Mouse (Mus musculus): ENCODE measurements around the gene Kif1b. TPM values are rescaled to one million over a fixed set of nuclear protein-coding genes. Genes with fewer than 3 reads are reported as not detected.
"Not testable (repeated sequence)": the region's sequence is repeated elsewhere in the genome, so short reads cannot be mapped to it uniquely, and the experiment has no call there.

Kif1b gene
- total RNA-seq, 2 experiments from 2014 or later, result 221 to 265 TPM

- intact Hi-C loops (cut with DNase I; ENCODE audit: low total_unique reads), result no loop called here
- no peak for DNase-seq
Observed at GRCm38 (mm10) chr4:149188563-149188962, 118.9 kb downstream of the Kif1b start.

GRCm38 (mm10) chr4:149182755-149183154 lies 124.7 kb downstream of the Kif1b start:
- intact Hi-C loops (cut with DNase I; ENCODE audit: low total_unique reads), result loop anchor here (5.0 kb wide), 1 partner anchor 35 kb away; no protein-coding TSS in a partner anchor
- DNase-seq, result no peak

GRCm38 (mm10) chr4:149182192-149182591 lies 125.3 kb downstream of the Kif1b start:
- intact Hi-C loops (cut with DNase I; ENCODE audit: low total_unique reads), result loop anchor here (5.0 kb wide), 1 partner anchor 35 kb away; no protein-coding TSS in a partner anchor
- DNase-seq, result peak; percentile 28

GRCm38 (mm10) chr4:149179573-149179972 lies 127.9 kb downstream of the Kif1b start:
- no peak for DNase-seq
- intact Hi-C loops (cut with DNase I; ENCODE audit: low total_unique reads), result no loop called here

- intact Hi-C loops (cut with DNase I; ENCODE audit: low total_unique reads), result no loop called here
- DNase-seq, result no peak
Observed at GRCm38 (mm10) chr4:149179160-149179559, 128.3 kb downstream of the Kif1b start.

- intact Hi-C loops (cut with DNase I; ENCODE audit: low total_unique reads), result no loop called here
- no peak for DNase-seq
Observed at GRCm38 (mm10) chr4:149178328-149178727, 129.2 kb downstream of the Kif1b start.

- DNase-seq, result no peak
- intact Hi-C loops (cut with DNase I; ENCODE audit: low total_unique reads), result no loop called here
Observed at GRCm38 (mm10) chr4:149177046-149177445, 130.4 kb downstream of the Kif1b start.

GRCm38 (mm10) chr4:149176645-149177044 lies 130.8 kb downstream of the Kif1b start:
- DNase-seq, result no peak
- intact Hi-C loops (cut with DNase I; ENCODE audit: low total_unique reads), result no loop called here

GRCm38 (mm10) chr4:149173661-149174060 lies 133.8 kb downstream of the Kif1b start:
- intact Hi-C loops (cut with DNase I; ENCODE audit: low total_unique reads), result no loop called here
- DNase-seq, result no peak

GRCm38 (mm10) chr4:149172666-149173065 lies 134.8 kb downstream of the Kif1b start:
- peak; percentile 76 for DNase-seq
- intact Hi-C loops (cut with DNase I; ENCODE audit: low total_unique reads), result no loop called here

- DNase-seq, result peak; percentile 71
- intact Hi-C loops (cut with DNase I; ENCODE audit: low total_unique reads), result no loop called here
Observed at GRCm38 (mm10) chr4:149172083-149172482, 135.4 kb downstream of the Kif1b start.

GRCm38 (mm10) chr4:149171581-149171981 lies 135.9 kb downstream of the Kif1b start:
- intact Hi-C loops (cut with DNase I; ENCODE audit: low total_unique reads), result no loop called here
- peak; percentile 32 for DNase-seq

- intact Hi-C loops (cut with DNase I; ENCODE audit: low total_unique reads), result no loop called here
- no peak for DNase-seq
Observed at GRCm38 (mm10) chr4:149170394-149170931, 137.0 kb downstream of the Kif1b start.

GRCm38 (mm10) chr4:149169926-149170325 lies 137.6 kb downstream of the Kif1b start:
- not testable (repeated sequence) for DNase-seq
- intact Hi-C loops (cut with DNase I; ENCODE audit: low total_unique reads), result loop anchor here (10.0 kb wide), 1 partner anchor 165 kb away; no protein-coding TSS in a partner anchor

GRCm38 (mm10) chr4:149168016-149168415 lies 139.5 kb downstream of the Kif1b start:
- DNase-seq, result no peak
- intact Hi-C loops (cut with DNase I; ENCODE audit: low total_unique reads), result loop anchor here (10.0 kb wide), 1 partner anchor 167 kb away; no protein-coding TSS in a partner anchor

GRCm38 (mm10) chr4:149166957-149167611 lies 140.4 kb downstream of the Kif1b start:
- no peak for DNase-seq
- intact Hi-C loops (cut with DNase I; ENCODE audit: low total_unique reads), result loop anchor here (10.0 kb wide), 1 partner anchor 168 kb away; no protein-coding TSS in a partner anchor

GRCm38 (mm10) chr4:149166215-149166946 lies 141.1 kb downstream of the Kif1b start, which contains the start of gene Pgd:
TSS of gene Pgd (minus strand) at chr4:149166771.
- intact Hi-C loops (cut with DNase I; ENCODE audit: low total_unique reads), result loop anchor here (10.0 kb wide), 1 partner anchor 168 kb away; no protein-coding TSS in a partner anchor
- peak; percentile 97 for DNase-seq

- intact Hi-C loops (cut with DNase I; ENCODE audit: low total_unique reads), result loop anchor here (10.0 kb wide), 1 partner anchor 171 kb away; no protein-coding TSS in a partner anchor
- no peak for DNase-seq
Observed at GRCm38 (mm10) chr4:149164150-149164549, 143.3 kb downstream of the Kif1b start.

GRCm38 (mm10) chr4:149163196-149163595 lies 144.3 kb downstream of the Kif1b start:
- DNase-seq, result no peak
- intact Hi-C loops (cut with DNase I; ENCODE audit: low total_unique reads), result loop anchor here (10.0 kb wide), 1 partner anchor 172 kb away; no protein-coding TSS in a partner anchor

- intact Hi-C loops (cut with DNase I; ENCODE audit: low total_unique reads), result loop anchor here (10.0 kb wide), 1 partner anchor 174 kb away; no protein-coding TSS in a partner anchor
- DNase-seq, result no peak
Observed at GRCm38 (mm10) chr4:149161166-149161565, 146.3 kb downstream of the Kif1b start.
